Mouse (Mus musculus): Measurements from ENCODE around the gene Chga.

GRCm38 (mm10) chr12:102573036-102573435, 18.3 kb downstream of the Chga start:
- TF ChIP-seq POLR2A (IDR thresholded peaks at IDR 0.05; ENCODE audit: borderline replicate concordance, low read depth, low read length) (no peak), CTCF (IDR thresholded peaks at IDR 0.05; ENCODE audit: low read depth, low read length) (no peak)
